Mouse (Mus musculus): ENCODE measurements around the gene Flt3l. TPM values are rescaled to one million over a fixed set of nuclear protein-coding genes. Genes with fewer than 3 reads are reported as not detected.

Flt3l gene
- polyA plus RNA-seq, 1 experiment from 2014 or later = 3.4 TPM

DNA sequence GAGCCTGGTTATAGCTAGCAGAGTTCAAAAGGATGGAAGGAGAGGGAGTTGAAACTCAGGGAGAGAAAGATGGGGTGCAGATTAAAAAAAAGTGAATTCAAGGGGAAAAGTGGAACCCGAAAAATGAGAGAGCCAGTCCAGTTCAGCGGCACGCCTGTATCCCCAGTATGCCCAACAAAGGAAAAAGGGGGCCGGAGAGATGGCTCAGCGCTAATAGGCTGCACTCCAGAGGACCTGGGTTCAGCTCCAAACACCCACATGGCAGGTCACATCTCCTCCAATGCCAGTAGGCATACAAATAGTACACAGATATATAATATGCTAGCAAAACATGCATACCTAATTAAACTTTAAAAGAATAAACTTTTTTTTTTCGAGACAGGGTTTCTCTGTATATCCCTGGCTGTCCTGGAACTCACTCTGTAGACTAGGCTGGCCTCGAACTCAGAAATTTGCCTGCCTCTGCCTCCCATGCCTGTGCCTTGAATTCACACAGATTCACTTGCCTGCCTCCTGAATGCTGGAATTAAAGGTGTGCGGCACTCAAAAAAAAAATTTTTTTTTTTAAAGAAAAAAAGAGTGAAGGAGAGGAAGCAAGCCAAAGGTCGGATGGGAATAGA is 26.9 kb upstream of the Flt3l start:
- H3K4me2 ChIP-seq = no peak overlapping the region
- peaks cover 60% of the 10 kb centered on the region for H3K27me3 ChIP-seq
- H3K36me3 ChIP-seq (replicated peaks) = peaks cover 5% of the 10 kb centered on the region; the same call in 1 of the 2 replicates
- H3K27ac ChIP-seq (replicated peaks) = no peak overlapping the region
- peaks cover 21% of the 10 kb centered on the region for H3K4me1 ChIP-seq (replicated peaks)
- H3K4me3 ChIP-seq (replicated peaks) = no peak overlapping the region
- no peak overlapping the region for H3K9ac ChIP-seq
- H3K9me3 ChIP-seq (replicated peaks) = no peaks in the 10 kb centered on the region
- no peak for ATAC-seq (ENCODE audit: insufficient read depth)
- 63% methylated on average over 9 of the region's 9 CpGs for WGBS (ENCODE audit: insufficient replicate concordance)

GRCm38 (mm10) chr7:45162551-45162950 is 26.3 kb upstream of the Flt3l start:
- no peak overlapping the region for H3K9ac ChIP-seq
- WGBS (ENCODE audit: insufficient replicate concordance) = 25% methylated on average over 6 of the region's 6 CpGs
- ATAC-seq (ENCODE audit: insufficient read depth) = no peak

GRCm38 (mm10) chr7:45161612-45162473 is 25.6 kb upstream of the Flt3l start:
- WGBS (ENCODE audit: insufficient replicate concordance) = 4% methylated on average over 35 of the region's 35 CpGs
- peaks cover 10% of the 10 kb centered on the region for H3K36me3 ChIP-seq (replicated peaks)
- H3K9me3 ChIP-seq (replicated peaks) = no peaks in the 10 kb centered on the region
- peak overlapping the region; percentile 50 for H3K4me3 ChIP-seq (replicated peaks)
- peaks cover 21% of the 10 kb centered on the region for H3K4me1 ChIP-seq (replicated peaks)
- H3K9ac ChIP-seq = no peak overlapping the region
- H3K4me2 ChIP-seq = peak overlapping the region; percentile 82
- peak; percentile 73 for ATAC-seq (ENCODE audit: insufficient read depth)
- H3K27ac ChIP-seq (replicated peaks) = no peak overlapping the region
- peaks cover 47% of the 10 kb centered on the region for H3K27me3 ChIP-seq

More at GRCm38 (mm10) chr7:45162551-45162950, 26.3 kb upstream of the Flt3l start:
- Histone ChIP-seq H3K4me3 (replicated peaks) (peak overlapping the region; percentile 50), H3K36me3 (replicated peaks) (peaks cover 7% of the 10 kb centered on the region), H3K4me1 (replicated peaks) (peaks cover 21% of the 10 kb centered on the region), H3K4me2 (peak overlapping the region; percentile 82), H3K27me3 (peaks cover 54% of the 10 kb centered on the region), H3K27ac (replicated peaks) (no peak overlapping the region), H3K9me3 (replicated peaks) (no peaks in the 10 kb centered on the region)

DNA sequence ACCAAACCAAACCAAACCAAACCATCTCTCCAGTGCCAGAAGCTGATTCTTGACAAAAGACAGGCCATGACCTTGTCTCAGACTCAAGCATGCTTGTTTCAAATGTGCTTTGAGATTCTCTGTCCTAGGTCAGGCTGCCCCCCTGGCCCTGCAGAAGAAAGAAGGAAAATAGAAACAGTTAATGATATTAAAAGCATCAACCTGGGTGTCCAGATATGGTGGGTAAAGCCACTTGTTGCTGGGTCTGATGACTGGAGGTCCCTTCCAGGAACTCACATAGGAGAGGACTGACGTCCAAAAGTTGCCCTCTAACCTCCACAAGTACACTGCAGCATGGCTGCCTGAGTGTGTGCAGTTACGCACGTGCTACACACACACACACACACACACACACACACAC is 24.6 kb upstream of the Flt3l start:
- peaks cover 37% of the 10 kb centered on the region for H3K27me3 ChIP-seq
- H3K4me2 ChIP-seq = no peak overlapping the region
- H3K9me3 ChIP-seq (replicated peaks) = no peaks in the 10 kb centered on the region
- WGBS (ENCODE audit: insufficient replicate concordance) = 77% methylated on average over 3 of the region's 3 CpGs
- H3K9ac ChIP-seq = no peak overlapping the region
- H3K27ac ChIP-seq (replicated peaks) = no peak overlapping the region
- H3K4me3 ChIP-seq (replicated peaks) = no peak overlapping the region
- no peak for ATAC-seq (ENCODE audit: insufficient read depth)
- H3K4me1 ChIP-seq (replicated peaks) = peaks cover 21% of the 10 kb centered on the region
- H3K36me3 ChIP-seq (replicated peaks) = peaks cover 10% of the 10 kb centered on the region

- Histone ChIP-seq H3K27ac (replicated peaks) (no peak overlapping the region), H3K27me3 (peaks cover 32% of the 10 kb centered on the region), H3K4me3 (replicated peaks) (no peak overlapping the region), H3K4me2 (no peak overlapping the region), H3K4me1 (replicated peaks) (peaks cover 25% of the 10 kb centered on the region), H3K9me3 (replicated peaks) (no peaks in the 10 kb centered on the region), H3K9ac (no peak overlapping the region), H3K36me3 (replicated peaks) (peaks cover 10% of the 10 kb centered on the region)
- ATAC-seq (ENCODE audit: insufficient read depth) = no peak
- 78% methylated on average over 6 of the region's 6 CpGs for WGBS (ENCODE audit: insufficient replicate concordance)
Measured at GRCm38 (mm10) chr7:45160316-45160800, 24.1 kb upstream of the Flt3l start.

GRCm38 (mm10) chr7:45158991-45159390 is 22.8 kb upstream of the Flt3l start:
- 78% methylated on average over 6 of the region's 6 CpGs for WGBS (ENCODE audit: insufficient replicate concordance)
- peaks cover 31% of the 10 kb centered on the region for H3K4me1 ChIP-seq (replicated peaks)
- no peak overlapping the region for H3K27ac ChIP-seq (replicated peaks)
- no peak for ATAC-seq (ENCODE audit: insufficient read depth)
- no peak overlapping the region for H3K4me3 ChIP-seq (replicated peaks)
- H3K9ac ChIP-seq = no peak overlapping the region
- no peaks in the 10 kb centered on the region for H3K9me3 ChIP-seq (replicated peaks)
- H3K36me3 ChIP-seq (replicated peaks) = peaks cover 10% of the 10 kb centered on the region
- H3K4me2 ChIP-seq = no peak overlapping the region
- peaks cover 18% of the 10 kb centered on the region for H3K27me3 ChIP-seq

- H3K27ac ChIP-seq (replicated peaks) = no peak overlapping the region
- H3K27me3 ChIP-seq = peaks cover 3% of the 10 kb centered on the region
- H3K36me3 ChIP-seq (replicated peaks) = peaks cover 10% of the 10 kb centered on the region
- H3K4me2 ChIP-seq = no peak overlapping the region
- ATAC-seq (ENCODE audit: insufficient read depth) = no peak
- WGBS (ENCODE audit: insufficient replicate concordance) = 84% methylated on average over 14 of the region's 14 CpGs
- H3K4me3 ChIP-seq (replicated peaks) = no peak overlapping the region
- H3K9me3 ChIP-seq (replicated peaks) = no peaks in the 10 kb centered on the region
- peaks cover 33% of the 10 kb centered on the region for H3K4me1 ChIP-seq (replicated peaks)
- no peak overlapping the region for H3K9ac ChIP-seq
Measured at GRCm38 (mm10) chr7:45157459-45157858, 21.2 kb upstream of the Flt3l start.

GRCm38 (mm10) chr7:45156206-45156605 is 20.0 kb upstream of the Flt3l start:
- H3K9me3 ChIP-seq (replicated peaks) = no peaks in the 10 kb centered on the region
- H3K27ac ChIP-seq (replicated peaks) = no peak overlapping the region
- H3K9ac ChIP-seq = no peak overlapping the region
- H3K27me3 ChIP-seq = no peaks in the 10 kb centered on the region
- no peak overlapping the region for H3K4me3 ChIP-seq (replicated peaks)
- peaks cover 27% of the 10 kb centered on the region for H3K4me1 ChIP-seq (replicated peaks)
- peaks cover 10% of the 10 kb centered on the region for H3K36me3 ChIP-seq (replicated peaks)
- no peak for ATAC-seq (ENCODE audit: insufficient read depth)
- WGBS (ENCODE audit: insufficient replicate concordance) = 81% methylated on average over 15 of the region's 15 CpGs
- H3K4me2 ChIP-seq = no peak overlapping the region

GRCm38 (mm10) chr7:45155590-45155989 is 19.4 kb upstream of the Flt3l start:
- ATAC-seq (ENCODE audit: insufficient read depth) = no peak
- Histone ChIP-seq H3K36me3 (replicated peaks) (peaks cover 10% of the 10 kb centered on the region), H3K27ac (replicated peaks) (no peak overlapping the region), H3K9ac (no peak overlapping the region), H3K9me3 (replicated peaks) (no peaks in the 10 kb centered on the region), H3K27me3 (no peaks in the 10 kb centered on the region), H3K4me3 (replicated peaks) (no peak overlapping the region), H3K4me2 (0 out of 2 replicates have a peak overlapping the region, but pooled peaks have one; percentile 89), H3K4me1 (replicated peaks) (peaks cover 32% of the 10 kb centered on the region)
- 74% methylated on average over 9 of the region's 9 CpGs for WGBS (ENCODE audit: insufficient replicate concordance)

DNA sequence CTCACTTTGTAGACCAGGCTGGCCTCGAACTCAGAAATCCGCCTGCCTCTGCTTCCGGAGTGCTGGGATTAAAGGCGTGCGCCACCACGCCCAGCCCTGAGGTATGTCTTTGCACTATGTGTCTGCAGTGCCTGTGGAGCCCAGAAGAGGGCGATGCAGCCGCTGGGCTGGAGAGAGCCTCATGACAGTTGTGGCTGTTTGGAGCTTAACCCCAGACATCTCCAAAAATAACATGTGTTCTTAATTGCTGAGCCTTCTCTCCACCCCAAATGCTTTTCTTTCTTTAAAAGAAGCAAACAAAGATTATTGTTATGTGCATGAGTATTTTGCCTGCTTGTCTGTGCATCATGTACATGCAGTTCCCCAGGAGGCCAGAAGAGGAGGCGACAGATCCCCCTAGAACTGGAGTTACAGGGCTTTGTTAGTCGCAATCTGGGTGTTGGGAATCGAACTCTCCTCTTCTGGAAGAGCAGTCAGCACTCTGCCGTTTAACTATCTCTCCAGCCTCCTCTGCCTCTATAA is 18.8 kb upstream of the Flt3l start:
- no peaks in the 10 kb centered on the region for H3K27me3 ChIP-seq
- H3K4me1 ChIP-seq (replicated peaks) = peaks cover 37% of the 10 kb centered on the region
- peaks cover 10% of the 10 kb centered on the region for H3K36me3 ChIP-seq (replicated peaks)
- H3K9me3 ChIP-seq (replicated peaks) = no peaks in the 10 kb centered on the region
- ATAC-seq (ENCODE audit: insufficient read depth) = peak; percentile 12; the same call in 1 of the 2 replicates
- H3K27ac ChIP-seq (replicated peaks) = peak overlapping the region; percentile 95
- peak overlapping the region; percentile 21; the same call in 1 of the 2 replicates for H3K9ac ChIP-seq
- peak overlapping the region; percentile 90 for H3K4me3 ChIP-seq (replicated peaks)
- peak overlapping the region; percentile 89 for H3K4me2 ChIP-seq
- WGBS (ENCODE audit: insufficient replicate concordance) = 63% methylated on average over 12 of the region's 12 CpGs
